Mouse (Mus musculus) cerebral cortex, adult 2 months (tissue): ENCODE results near the gene Olfr1281.

Source experiments
- WGBS: fragments of 180-500 bp; shearing (Covaris S2); methylation state at CpG from one replicate; pipeline ENCODE4 v1.1.7; 2018; 5-methylcytosine and 5-hydroxymethylcytosine counted together

Gene Olfr1281

DNA sequence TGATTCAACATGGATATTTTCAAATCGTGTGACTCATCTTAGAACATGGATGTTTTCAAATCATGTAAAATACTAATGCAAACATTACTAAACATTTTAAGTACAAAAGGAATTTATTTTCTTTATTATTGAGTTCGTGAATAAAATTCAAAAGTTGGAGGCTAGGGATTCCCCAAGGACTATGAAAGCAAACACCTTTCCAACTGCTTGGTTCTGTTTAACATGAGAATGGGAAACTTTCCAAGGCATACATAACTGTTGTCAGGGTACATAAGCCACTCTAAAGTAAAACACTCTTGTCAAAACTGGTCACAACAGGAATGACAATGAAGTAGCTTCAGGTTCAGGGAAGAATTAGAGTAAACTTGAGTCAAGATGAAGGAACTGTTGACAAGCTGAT is at the start of gene Olfr1281:
TSS of gene Olfr1281 (plus strand) at position 301 of the 400 bp plus-strand sequence.
- 78% methylated on average over 2 of the region's 2 CpGs for WGBS

DNA sequence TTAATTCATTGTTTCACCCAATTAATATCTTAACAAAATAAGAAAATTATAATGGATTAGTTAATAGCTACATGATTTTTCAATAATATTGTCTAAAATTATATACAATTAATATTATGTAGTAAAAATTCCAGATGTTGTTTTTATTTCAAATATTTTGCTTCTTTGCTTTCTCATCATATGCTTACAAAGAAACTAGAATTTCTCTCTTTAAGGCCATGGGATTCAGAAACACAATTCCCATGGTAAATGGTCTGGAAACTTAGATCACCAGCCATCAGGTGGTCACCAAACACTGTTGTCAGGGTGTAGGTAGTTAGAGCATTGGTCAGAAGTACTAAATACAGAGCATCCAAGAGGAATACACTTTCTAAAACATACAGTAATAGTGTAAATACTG is 36.5 kb upstream of the Olfr1281 start, which contains the start of gene Olfr1278:
TSS of gene Olfr1278 (plus strand) at position 301 of the 400 bp plus-strand sequence.

DNA sequence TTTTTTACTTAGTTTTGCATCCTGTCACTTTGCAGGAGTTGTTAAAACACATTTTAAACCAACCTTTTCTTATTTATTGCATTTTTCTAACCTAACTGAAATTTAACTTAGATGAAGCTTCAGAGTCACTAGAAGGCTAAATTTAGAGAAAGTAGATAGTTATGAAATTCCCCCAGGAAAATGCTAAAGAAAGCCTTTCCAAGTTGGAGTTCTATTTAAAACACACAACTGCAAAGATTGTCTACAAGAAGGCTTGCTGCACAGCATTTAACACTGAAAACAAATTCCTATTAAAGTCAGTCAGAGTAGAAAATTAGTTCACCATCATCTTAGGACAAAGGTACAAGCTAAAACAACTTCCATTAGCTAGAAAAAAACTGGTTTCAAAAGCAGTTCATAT is 25.9 kb upstream of the Olfr1281 start, which contains the start of gene Olfr1279:
TSS of gene Olfr1279 (plus strand) at position 262 of the 400 bp plus-strand sequence.

DNA sequence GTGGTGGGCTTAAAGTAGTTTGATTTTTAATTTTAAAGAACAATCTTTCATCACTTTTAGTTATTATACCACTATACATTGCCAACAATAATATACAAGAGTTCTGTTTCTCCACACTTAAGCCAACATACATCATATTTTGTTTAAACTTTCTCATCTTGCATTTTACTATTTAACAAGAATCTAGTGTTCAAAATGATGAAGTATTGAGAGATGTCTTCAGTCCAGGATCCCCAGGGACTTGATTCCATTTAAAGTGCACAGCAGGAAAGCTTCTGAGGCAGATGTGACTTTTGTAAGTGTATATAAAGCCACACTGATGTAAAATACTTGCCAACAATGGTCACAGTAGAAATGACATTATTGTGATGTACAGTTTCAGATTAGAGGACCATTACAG is 12.6 kb upstream of the Olfr1281 start, which contains the start of gene Olfr1280:
TSS of gene Olfr1280 (plus strand) at position 301 of the 400 bp plus-strand sequence.

DNA sequence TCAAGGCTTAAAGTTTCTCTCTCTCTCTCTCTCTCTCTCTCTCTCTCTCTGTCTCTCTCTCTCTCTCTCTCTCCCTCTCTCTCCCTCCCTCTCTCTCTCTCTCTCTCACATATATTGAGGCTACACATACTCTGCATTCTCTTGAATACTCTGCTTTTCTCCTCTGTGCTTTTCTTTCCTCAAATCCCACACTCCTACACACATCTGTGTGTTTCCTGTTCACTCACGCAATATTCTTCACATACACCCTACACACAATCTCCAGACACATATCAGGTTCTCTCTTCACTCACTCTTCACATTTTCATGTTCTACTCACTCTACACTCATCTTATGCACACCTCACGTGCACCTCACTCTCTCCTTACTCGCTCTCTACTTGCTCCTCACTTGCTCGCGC is 7.4 kb downstream of the Olfr1281 start:
- WGBS, result 71% methylated on average over 5 of the region's 5 CpGs

DNA sequence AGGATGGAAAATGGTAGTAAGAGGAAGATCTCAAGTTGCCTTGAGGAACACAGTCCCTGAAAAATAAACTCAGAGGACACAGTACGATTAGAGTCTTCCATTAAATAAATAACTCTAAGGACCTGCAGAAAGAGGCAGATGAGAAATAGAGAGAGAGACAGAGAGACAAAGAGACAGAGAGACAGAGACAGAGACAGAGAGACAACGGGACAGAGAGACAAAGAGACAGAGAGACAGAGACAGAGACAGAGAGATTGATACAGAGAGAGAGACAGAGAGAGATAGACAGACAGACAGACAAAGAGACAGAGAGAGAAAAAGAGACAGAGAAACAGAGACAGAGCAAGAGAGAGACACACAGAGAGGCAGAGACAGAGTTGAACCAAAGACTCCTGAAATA is 9.7 kb downstream of the Olfr1281 start, which contains the start of gene Olfr1282:
TSS of gene Olfr1282 (minus strand) at position 101 of the 400 bp plus-strand sequence.
- 71% methylated on average over 2 of the region's 2 CpGs for WGBS

DNA sequence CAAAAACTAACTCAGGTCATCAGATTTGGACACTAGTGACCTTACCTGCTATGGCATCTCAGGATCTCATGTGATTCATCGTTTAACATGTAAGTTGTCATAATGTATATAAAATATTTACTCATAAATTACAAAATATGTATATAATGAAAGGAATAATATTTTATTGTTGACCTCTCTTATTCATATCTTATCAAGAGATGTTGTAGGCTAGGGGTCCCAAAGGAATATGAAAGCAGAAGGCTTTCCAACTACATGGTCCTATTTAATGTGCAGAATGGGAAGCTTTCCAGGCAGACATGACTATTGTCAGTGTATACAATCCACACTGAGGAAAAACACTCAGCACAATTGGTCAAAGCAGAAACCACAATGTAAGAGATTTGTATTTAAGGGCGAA is 40.2 kb downstream of the Olfr1281 start, which contains the start of gene Olfr1283:
TSS of gene Olfr1283 (plus strand) at position 301 of the 400 bp plus-strand sequence.
- 74% methylated on average over 2 of the region's 2 CpGs for WGBS

DNA sequence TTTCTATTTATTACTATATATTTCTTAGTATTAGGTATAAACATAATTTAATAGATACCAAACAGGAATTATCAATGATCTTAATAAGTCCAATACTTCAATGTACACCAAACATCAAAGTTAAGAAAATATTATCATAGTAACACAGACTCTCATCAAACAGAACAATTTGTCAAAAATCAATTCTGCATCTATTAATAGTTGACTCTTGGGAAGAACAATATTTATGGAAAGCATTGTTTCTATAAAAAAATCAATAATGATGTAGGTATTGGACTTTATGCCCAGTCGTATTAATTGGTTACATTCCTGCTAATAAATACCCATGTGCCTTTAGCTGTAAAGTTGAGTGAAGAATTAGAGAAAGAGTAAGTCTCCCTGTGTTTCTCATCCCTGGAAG is 48.9 kb downstream of the Olfr1281 start, which contains the start of gene Olfr1284:
TSS of gene Olfr1284 (plus strand) at position 301 of the 400 bp plus-strand sequence.
- WGBS, result 90% methylated on average over 1 of the region's 1 CpGs
